Mouse (Mus musculus): ENCODE data around the gene Cntn1. TPM values are rescaled to one million over a fixed set of nuclear protein-coding genes. Genes with fewer than 3 reads are reported as not detected.

Cntn1 gene
- polyA plus RNA-seq, 1 experiment from 2014 or later: 1.4 TPM

DNA sequence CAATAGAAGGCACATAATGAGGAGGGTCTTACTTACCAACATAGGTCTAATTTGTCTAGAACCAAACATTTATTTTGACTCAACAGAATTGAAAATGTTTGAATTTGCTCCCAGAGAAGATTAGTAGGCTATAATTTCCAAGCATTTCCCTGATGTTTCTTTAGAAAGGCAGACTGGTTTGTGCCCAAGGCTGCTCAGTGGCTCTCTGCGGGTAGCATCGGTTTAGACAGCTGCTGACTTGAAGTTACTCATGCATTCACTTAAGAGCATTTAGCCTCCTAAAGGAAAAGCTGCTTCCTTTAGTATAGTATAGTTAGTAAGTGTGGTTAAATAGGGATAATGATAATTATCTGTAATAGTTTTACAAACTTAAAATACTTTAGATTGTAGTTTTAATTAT lies 104.0 kb downstream of the Cntn1 start:
- Histone ChIP-seq H3K9ac (ENCODE audit: low read length) (no peak overlapping the region), H3K27ac (replicated peaks) (no peak overlapping the region), H3K4me3 (ENCODE audit: low read depth, low read length) (no peak overlapping the region), H3K9me3 (ENCODE audit: control insufficient read depth, low read length) (no peaks in the 10 kb centered on the region), H3K27me3 (ENCODE audit: control insufficient read depth, insufficient read depth, low read length) (no peaks in the 10 kb centered on the region), H3K4me2 (replicated peaks; ENCODE audit: low read depth) (no peak overlapping the region), H3K36me3 (ENCODE audit: control insufficient read depth, insufficient read depth, low read length) (no peaks in the 10 kb centered on the region), H3K4me1 (replicated peaks; ENCODE audit: control insufficient read depth, insufficient read depth) (no peaks in the 10 kb centered on the region)
- no peak for TF ChIP-seq CTCF (IDR thresholded peaks at IDR 0.05; ENCODE audit: low read depth)
- no peak for TF ChIP-seq EP300 (optimal IDR thresholded peaks at IDR 0.05)
- DNase-seq (ENCODE audit: low spot score) (no peak), ATAC-seq (ENCODE audit: low FRiP score, low TSS enrichment) (no peak)
- 84% methylated on average over 2 of the region's 2 CpGs for WGBS

DNA sequence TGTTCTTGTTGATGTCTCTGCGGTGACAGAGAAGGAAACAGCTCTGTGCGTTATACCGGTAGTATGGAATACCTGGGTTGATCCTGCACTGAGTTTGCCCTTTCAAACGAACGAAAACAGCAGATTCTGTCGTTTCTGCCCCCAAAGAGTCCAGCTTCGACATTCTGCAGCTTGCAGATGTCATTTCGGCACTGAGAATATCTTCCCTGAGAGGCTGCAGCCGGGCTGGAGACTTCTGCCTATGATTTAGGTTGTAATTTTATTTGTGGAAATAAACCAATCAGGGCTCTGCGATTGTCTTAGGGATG lies 109.8 kb downstream of the Cntn1 start:
- no peak for DNase-seq (ENCODE audit: low spot score)
- no peak for ATAC-seq (ENCODE audit: low FRiP score, low TSS enrichment)
- TF ChIP-seq EP300 (optimal IDR thresholded peaks at IDR 0.05) (no peak), CTCF (IDR thresholded peaks at IDR 0.05; ENCODE audit: low read depth) (no peak)
- Histone ChIP-seq H3K4me3 (ENCODE audit: low read depth, low read length) (no peak overlapping the region), H3K4me1 (replicated peaks; ENCODE audit: control insufficient read depth, insufficient read depth) (no peaks in the 10 kb centered on the region), H3K27me3 (ENCODE audit: control insufficient read depth, insufficient read depth, low read length) (no peaks in the 10 kb centered on the region), H3K27ac (replicated peaks) (no peak overlapping the region), H3K36me3 (ENCODE audit: control insufficient read depth, insufficient read depth, low read length) (no peaks in the 10 kb centered on the region), H3K4me2 (replicated peaks; ENCODE audit: low read depth) (no peak overlapping the region), H3K9ac (ENCODE audit: low read length) (no peak overlapping the region), H3K9me3 (ENCODE audit: control insufficient read depth, low read length) (no peaks in the 10 kb centered on the region)
- 53% methylated on average over 10 of the region's 10 CpGs for WGBS

DNA sequence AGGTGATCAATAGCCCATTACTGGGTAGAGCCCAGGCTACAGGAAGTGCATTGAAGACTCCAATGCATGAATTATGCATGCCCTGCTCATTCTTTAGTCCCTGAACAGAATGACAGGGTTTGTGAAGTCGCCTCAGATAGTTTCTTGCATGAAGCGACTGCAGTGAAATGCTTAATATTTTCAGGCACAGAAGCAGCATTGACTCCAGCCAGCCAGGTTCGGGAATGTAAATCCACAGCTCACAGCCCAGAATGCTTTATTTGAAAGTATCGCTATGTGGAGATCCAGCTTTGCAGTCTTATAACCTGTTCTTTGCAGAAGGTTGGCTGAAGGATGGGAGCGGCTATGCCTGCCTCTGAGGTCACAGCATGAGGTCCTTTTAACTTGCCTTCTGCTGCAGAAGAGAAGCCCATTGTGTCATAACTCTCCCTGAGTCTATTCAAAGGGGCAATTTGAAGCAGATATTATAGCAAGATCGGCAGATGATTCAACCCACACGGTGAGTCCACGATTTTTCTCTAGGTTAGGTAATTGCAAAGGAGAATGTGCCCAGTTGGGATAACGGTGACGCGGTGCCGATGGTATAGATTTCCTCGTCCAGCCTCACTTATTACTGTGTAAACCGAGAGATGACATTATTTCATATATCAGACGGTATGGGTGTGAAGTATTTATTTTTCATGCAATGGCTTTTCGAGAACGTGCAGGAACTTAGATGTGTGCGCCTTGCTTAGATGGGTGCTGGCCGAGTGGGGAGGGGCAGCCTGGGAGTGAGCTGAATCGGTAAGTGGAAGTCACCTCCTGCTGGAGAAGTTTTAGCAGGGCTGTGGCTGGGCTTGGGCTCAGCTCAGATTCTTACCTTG lies 110.4 kb downstream of the Cntn1 start:
- no peaks in the 10 kb centered on the region for H3K27me3 ChIP-seq (ENCODE audit: control insufficient read depth, insufficient read depth, low read length)
- no peak overlapping the region for H3K4me2 ChIP-seq (replicated peaks; ENCODE audit: low read depth)
- no peak for ATAC-seq (ENCODE audit: low FRiP score, low TSS enrichment)
- H3K9ac ChIP-seq (ENCODE audit: low read length): no peak overlapping the region
- no peaks in the 10 kb centered on the region for H3K9me3 ChIP-seq (ENCODE audit: control insufficient read depth, low read length)
- DNase-seq (ENCODE audit: low spot score): no peak
- H3K4me1 ChIP-seq (replicated peaks; ENCODE audit: control insufficient read depth, insufficient read depth): no peaks in the 10 kb centered on the region
- H3K4me3 ChIP-seq (ENCODE audit: low read depth, low read length): no peak overlapping the region
- H3K36me3 ChIP-seq (ENCODE audit: control insufficient read depth, insufficient read depth, low read length): no peaks in the 10 kb centered on the region
- whole genome bisulfite sequencing: 40% methylated on average over 20 of the region's 20 CpGs
- TF ChIP-seq EP300 (optimal IDR thresholded peaks at IDR 0.05) (no peak), CTCF (IDR thresholded peaks at IDR 0.05; ENCODE audit: low read depth) (peak; percentile 20; the same call in 1 of the 2 replicates)
- no peak overlapping the region for H3K27ac ChIP-seq (replicated peaks)

DNA sequence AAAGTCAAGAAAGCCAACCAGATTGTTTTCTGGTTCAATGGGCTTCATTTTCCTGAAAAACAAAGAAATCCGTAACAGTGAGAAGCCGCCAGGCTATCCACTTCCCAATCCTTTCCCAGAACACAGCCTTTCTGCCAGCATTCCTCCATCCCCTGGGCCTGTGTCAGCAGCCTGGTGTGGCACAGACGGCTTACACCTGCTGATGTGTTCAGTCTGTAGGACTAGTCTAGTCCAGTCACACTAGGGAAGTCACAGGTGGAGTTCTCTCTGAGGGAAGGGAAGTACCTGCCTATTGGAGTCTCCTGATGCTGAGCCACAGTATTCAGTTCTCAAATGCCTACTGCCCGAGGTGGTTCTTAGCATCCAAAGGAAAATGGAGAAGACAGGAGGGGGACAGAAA lies 111.9 kb downstream of the Cntn1 start:
- Histone ChIP-seq H3K27me3 (ENCODE audit: control insufficient read depth, insufficient read depth, low read length) (no peaks in the 10 kb centered on the region), H3K27ac (replicated peaks) (no peak overlapping the region), H3K9me3 (ENCODE audit: control insufficient read depth, low read length) (no peaks in the 10 kb centered on the region), H3K36me3 (ENCODE audit: control insufficient read depth, insufficient read depth, low read length) (no peaks in the 10 kb centered on the region), H3K9ac (ENCODE audit: low read length) (no peak overlapping the region), H3K4me2 (replicated peaks; ENCODE audit: low read depth) (no peak overlapping the region), H3K4me1 (replicated peaks; ENCODE audit: control insufficient read depth, insufficient read depth) (no peaks in the 10 kb centered on the region), H3K4me3 (ENCODE audit: low read depth, low read length) (no peak overlapping the region)
- ATAC-seq (ENCODE audit: low FRiP score, low TSS enrichment) (no peak), DNase-seq (ENCODE audit: low spot score) (no peak)
- TF ChIP-seq CTCF (IDR thresholded peaks at IDR 0.05; ENCODE audit: low read depth) (no peak), EP300 (optimal IDR thresholded peaks at IDR 0.05) (no peak)
- 72% methylated on average over 4 of the region's 4 CpGs for WGBS

DNA sequence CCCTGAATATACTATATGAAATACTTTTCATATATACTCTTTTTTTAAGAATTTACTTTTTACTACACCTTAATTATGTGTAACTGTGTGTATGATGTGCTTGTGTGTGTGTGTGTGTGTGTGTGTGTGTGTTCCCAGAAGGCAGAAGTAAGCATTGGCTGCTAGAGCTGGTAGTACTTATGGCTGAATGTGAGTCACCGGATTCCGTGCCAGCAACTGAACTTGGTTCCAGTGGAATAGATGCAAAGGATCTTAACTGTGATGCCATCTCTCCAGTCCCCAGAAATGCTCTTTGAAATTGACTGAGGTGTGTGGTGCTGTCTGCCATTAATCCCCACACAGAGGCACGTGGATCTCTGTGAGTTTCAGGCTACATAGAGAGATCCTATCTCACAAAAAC lies 113.2 kb downstream of the Cntn1 start:
- Histone ChIP-seq H3K4me3 (ENCODE audit: low read depth, low read length) (no peak overlapping the region), H3K9me3 (ENCODE audit: control insufficient read depth, low read length) (no peaks in the 10 kb centered on the region), H3K36me3 (ENCODE audit: control insufficient read depth, insufficient read depth, low read length) (no peaks in the 10 kb centered on the region), H3K4me2 (replicated peaks; ENCODE audit: low read depth) (no peak overlapping the region), H3K27ac (replicated peaks) (no peak overlapping the region), H3K9ac (ENCODE audit: low read length) (no peak overlapping the region), H3K4me1 (replicated peaks; ENCODE audit: control insufficient read depth, insufficient read depth) (no peaks in the 10 kb centered on the region), H3K27me3 (ENCODE audit: control insufficient read depth, insufficient read depth, low read length) (no peaks in the 10 kb centered on the region)
- 73% methylated on average over 3 of the region's 3 CpGs for WGBS
- DNase-seq (ENCODE audit: low spot score) (no peak), ATAC-seq (ENCODE audit: low FRiP score, low TSS enrichment) (no peak)
- TF ChIP-seq CTCF (IDR thresholded peaks at IDR 0.05; ENCODE audit: low read depth): no peak
- TF ChIP-seq EP300 (optimal IDR thresholded peaks at IDR 0.05): no peak

DNA sequence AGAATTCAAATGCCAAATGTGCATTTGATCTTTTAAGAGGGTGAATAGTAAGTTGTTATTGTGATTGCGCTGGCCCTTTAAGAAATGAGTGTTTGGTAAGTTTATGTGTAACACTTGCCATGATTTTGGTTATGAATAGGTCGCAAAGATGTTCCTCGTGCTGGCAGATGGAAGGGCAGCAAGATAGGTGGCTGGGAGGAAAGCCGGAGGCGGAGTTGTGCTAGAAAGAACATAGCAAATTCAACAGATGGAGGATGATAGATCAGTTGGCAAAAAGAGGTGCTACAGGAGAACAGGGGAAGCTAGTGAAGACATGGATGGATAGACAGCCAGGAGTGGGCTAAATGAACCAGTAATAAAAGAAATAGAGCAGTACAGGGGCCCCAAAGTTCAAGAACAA lies 115.3 kb downstream of the Cntn1 start:
- Histone ChIP-seq H3K9ac (ENCODE audit: low read length) (no peak overlapping the region), H3K27me3 (ENCODE audit: control insufficient read depth, insufficient read depth, low read length) (no peaks in the 10 kb centered on the region), H3K27ac (replicated peaks) (no peak overlapping the region), H3K4me3 (ENCODE audit: low read depth, low read length) (no peak overlapping the region), H3K4me2 (replicated peaks; ENCODE audit: low read depth) (no peak overlapping the region), H3K36me3 (ENCODE audit: control insufficient read depth, insufficient read depth, low read length) (no peaks in the 10 kb centered on the region), H3K9me3 (ENCODE audit: control insufficient read depth, low read length) (no peaks in the 10 kb centered on the region), H3K4me1 (replicated peaks; ENCODE audit: control insufficient read depth, insufficient read depth) (no peaks in the 10 kb centered on the region)
- ATAC-seq (ENCODE audit: low FRiP score, low TSS enrichment) (no peak), DNase-seq (ENCODE audit: low spot score) (no peak)
- WGBS: 82% methylated on average over 5 of the region's 5 CpGs
- TF ChIP-seq CTCF (IDR thresholded peaks at IDR 0.05; ENCODE audit: low read depth) (no peak), EP300 (optimal IDR thresholded peaks at IDR 0.05) (no peak)
